Mouse (Mus musculus): ENCODE results near the gene Slc25a18. TPM values are rescaled to one million over a fixed set of nuclear protein-coding genes. Genes with fewer than 3 reads are reported as not detected.
A peak's percentile ranks its signal among the peaks of the same experiment; 100 is the strongest.

Gene Slc25a18
- total RNA-seq (2021), result 10 to 100 TPM; 17.8 to 19.8 TPM

DNA sequence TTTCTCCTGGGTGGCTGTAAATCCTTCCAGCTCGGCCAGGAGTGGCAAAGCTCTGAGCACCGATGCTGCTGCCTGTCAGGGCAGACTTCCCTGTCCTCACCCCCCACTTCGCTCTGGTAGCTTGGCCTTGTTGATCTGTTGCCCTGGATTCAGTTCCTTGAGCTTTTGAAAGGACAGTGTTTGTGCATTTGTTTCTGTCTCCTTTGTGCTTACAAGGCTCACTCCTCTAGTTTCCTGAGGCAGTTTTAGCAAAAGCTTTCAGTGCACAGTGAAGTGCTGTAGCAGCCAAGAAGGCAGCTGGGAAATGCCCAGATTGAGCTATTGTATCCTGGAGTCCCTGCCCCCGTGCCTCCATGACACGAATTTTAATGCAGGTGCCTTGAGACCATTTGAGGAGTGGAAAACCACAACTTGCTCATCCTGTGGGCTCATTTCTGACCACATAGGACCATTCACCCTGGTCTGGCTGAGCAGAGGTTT lies at the start of gene Slc25a18:
Gene Slc25a18 (plus strand): TSS at position 430 of the 480 bp plus-strand sequence.
- peak; percentile 45 for DNase-seq
- intact Hi-C loops (cut with DNase I), result no loop called here

- intact Hi-C loops (cut with DNase I), result no loop called here
- DNase-seq, result no peak
Measured at GRCm38 (mm10) chr6:120725986-120726385, 47.4 kb upstream of the Slc25a18 start.

GRCm38 (mm10) chr6:120736011-120736410 lies 37.4 kb upstream of the Slc25a18 start:
- no peak for DNase-seq
- intact Hi-C loops (cut with DNase I), result loop anchor here (2.0 kb wide), 1 partner anchor 197 kb away; no protein-coding TSS in a partner anchor

DNA sequence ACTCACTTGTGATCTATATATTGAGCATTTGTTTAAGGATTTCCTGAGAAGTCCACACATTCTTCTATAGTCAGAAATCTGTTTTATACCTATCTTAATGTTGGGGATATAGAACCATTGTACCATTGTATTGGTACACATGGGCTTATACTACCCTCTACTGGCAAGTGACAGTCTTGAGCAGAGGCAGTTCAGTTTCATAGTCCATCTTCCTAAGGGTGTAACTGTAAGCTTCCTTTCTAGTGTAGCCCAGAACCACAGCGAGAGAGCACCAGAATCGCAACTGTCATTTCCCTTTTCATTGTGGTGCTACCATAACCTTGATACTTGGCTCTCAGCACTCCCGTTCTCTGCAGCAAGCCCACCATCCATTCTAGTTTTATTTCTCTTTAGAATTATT lies 36.8 kb upstream of the Slc25a18 start:
- intact Hi-C loops (cut with DNase I), result loop anchor here (2.0 kb wide), 1 partner anchor 198 kb away; no protein-coding TSS in a partner anchor

GRCm38 (mm10) chr6:120743130-120743529 lies 30.2 kb upstream of the Slc25a18 start:
- intact Hi-C loops (cut with DNase I), result no loop called here
- no peak for DNase-seq

More for the DNA sequence above, 36.8 kb upstream of the Slc25a18 start:
- DNase-seq, result peak; percentile 10

DNA sequence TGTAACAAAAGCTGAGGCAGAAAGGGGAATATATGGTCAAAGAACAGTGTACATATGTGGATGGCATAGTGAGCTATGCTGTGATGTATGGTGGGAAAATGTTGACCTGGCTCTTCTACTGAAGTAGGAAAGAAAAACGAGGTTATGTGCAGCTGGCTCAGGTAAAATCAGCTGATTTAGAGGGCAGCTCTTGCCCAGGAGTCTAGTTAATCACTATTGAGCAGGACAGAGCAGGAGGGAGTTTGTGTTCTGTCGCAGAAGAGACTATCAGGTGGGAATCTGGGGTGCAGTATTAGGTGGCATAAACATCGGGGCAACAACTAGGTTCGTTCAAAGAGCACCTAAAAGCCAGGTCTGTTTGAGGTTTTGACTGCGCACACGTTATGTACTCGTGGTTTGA lies 29.1 kb upstream of the Slc25a18 start:
- no peak for DNase-seq
- intact Hi-C loops (cut with DNase I), result no loop called here

DNA sequence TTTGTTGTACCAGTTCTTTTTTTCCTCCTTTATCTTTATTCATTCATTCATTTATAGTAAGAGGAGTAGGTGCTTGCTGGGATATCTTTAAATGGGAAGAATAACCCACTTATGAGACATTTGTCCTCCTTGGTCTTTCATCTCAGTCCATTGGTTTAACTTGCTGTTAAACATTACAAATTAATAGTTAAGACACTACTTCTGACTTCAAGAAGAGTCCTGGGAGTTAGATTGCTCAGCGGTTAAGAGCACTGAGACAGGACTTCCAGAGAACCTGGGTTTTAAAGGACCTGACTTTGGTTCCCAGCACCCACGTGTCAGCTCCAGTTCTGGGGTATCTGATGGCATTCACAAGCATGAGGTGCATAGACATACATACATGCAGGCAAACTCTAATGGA lies 27.0 kb upstream of the Slc25a18 start:
- intact Hi-C loops (cut with DNase I), result no loop called here
- no peak for DNase-seq

GRCm38 (mm10) chr6:120761151-120761550 lies 12.2 kb upstream of the Slc25a18 start:
- intact Hi-C loops (cut with DNase I), result no loop called here

GRCm38 (mm10) chr6:120769972-120770371 lies 3.4 kb upstream of the Slc25a18 start:
- intact Hi-C loops (cut with DNase I), result no loop called here

More at GRCm38 (mm10) chr6:120761151-120761550, 12.2 kb upstream of the Slc25a18 start:
- DNase-seq, result no peak

DNA sequence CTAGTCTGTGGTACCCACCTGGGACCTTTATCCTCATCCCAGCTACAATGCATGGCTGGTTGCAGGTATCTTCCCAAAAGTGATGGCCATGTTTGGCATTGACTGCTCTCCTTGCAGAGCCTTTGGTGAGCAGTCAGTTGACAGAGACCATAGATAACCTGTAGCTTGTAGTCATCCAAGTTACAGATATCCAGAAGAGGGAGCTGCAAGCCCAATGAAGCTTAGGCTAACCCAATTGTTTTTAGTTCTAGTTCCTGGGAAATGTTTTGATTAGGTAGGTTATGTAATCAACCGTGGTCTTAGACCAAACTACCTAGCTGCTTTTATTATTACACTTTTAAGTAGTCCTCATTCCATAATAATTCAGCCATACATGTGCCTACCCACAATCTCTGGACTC lies 2.0 kb upstream of the Slc25a18 start:
- DNase-seq, result no peak
- intact Hi-C loops (cut with DNase I), result no loop called here

More at GRCm38 (mm10) chr6:120769972-120770371, 3.4 kb upstream of the Slc25a18 start:
- DNase-seq, result no peak

DNA sequence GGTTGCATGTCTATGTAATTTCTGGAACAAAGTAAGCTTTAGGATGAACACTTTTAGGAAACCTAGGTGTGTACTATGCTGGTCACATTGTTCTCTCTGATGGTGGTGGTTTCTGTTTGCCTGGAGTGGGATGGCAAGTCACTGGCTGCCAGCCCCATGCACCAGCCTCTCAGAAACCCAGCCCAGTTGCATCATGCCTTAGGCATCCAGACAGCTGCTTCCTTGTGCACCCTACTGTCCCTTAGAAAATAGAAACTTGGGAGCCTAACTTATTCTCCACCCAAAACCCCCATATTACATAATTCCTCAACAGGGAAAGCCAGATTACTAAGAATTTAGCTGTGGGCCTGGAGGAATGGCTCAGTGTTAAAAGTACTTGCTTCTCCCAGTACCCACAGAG lies 1.4 kb upstream of the Slc25a18 start:
- intact Hi-C loops (cut with DNase I), result no loop called here
- no peak for DNase-seq

DNA sequence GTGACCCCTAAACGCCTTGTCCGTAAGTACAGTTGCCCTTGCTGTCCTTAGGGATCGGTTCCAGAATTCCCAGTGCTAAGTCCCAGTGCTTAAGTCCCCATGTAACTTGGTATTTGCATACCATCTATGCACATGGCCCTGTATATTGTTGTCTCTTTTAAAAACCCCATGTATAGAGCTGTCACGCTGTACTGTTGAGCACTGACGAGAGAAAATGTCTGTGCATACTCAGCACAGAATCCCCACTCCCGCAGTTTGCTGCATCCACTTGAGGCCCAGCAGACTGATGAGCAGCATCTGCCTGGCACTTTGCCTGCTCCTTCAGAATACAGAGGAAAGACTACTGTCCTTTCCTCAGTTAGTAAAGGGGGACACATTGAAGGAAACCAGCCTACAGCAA lies 385 bp downstream of the Slc25a18 start:
- intact Hi-C loops (cut with DNase I), result no loop called here
- DNase-seq, result peak; percentile 21

DNA sequence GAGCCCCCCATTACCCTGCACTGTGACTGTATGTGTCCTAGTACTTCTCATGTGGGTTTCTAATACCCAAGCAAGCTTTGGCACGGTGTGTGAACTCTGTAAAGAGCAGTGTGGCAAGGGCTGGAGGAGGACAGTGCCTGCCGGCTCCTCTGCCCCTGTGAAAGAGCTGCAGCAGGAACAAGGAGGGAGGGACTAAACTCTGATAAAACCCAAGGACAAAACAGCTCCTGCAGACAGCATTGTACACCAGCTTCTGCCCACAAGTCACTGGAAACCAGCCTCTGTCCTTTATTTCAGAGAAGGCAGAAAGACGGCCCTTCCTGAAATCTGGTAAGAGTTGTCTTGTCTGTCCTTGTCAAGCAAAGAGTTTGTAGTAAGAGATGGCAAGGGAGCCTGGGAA lies 2.9 kb downstream of the Slc25a18 start:
- intact Hi-C loops (cut with DNase I), result no loop called here
- no peak for DNase-seq

- no peak for DNase-seq
- intact Hi-C loops (cut with DNase I), result no loop called here
Measured at GRCm38 (mm10) chr6:120777533-120777932, 4.2 kb downstream of the Slc25a18 start.

DNA sequence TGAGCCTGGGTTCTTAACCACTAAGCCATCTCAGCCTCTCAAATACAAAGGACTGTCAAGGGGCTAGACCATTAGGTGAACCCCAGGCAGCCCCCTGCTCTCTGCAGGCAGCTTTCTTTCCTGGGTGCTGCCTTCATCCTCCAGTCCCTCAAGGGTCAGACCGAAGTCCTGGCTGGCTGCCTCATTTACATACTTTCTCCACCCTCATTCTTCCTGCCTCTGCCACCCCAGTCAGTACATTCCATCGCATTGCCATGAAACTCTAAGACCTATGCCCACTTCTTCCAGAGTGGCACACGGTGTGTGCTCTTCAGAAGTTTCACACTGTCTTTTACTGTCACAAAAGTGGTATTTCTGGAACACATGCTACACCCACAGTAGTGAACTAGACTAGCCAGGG lies 4.8 kb downstream of the Slc25a18 start:
- no peak for DNase-seq
- intact Hi-C loops (cut with DNase I), result no loop called here

DNA sequence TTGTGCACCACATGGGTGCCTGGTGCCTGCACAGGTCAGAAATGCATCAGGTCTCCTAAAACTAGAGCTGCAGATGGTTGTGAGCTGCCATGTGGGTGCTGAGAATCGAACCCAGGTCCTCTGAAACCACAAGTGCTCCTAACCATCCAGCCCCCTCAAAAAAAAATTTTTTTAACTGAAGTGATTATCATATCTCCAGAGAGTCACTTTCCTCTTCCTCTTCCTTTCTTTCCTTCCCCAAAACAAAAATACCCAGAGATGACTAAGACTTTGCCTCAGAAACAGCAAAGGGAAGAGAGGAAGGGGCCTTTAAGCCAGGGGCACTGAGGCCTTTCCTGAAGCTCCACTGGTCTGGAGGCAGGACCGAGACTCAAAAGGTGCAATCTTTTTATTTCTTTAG lies 9.6 kb downstream of the Slc25a18 start:
- intact Hi-C loops (cut with DNase I), result no loop called here
- no peak for DNase-seq

- intact Hi-C loops (cut with DNase I), result no loop called here
- no peak for DNase-seq
Measured at GRCm38 (mm10) chr6:120784351-120784750, 11.0 kb downstream of the Slc25a18 start.

GRCm38 (mm10) chr6:120788068-120788607 lies 14.8 kb downstream of the Slc25a18 start:
- no peak for DNase-seq
- intact Hi-C loops (cut with DNase I), result no loop called here

- no peak for DNase-seq
- intact Hi-C loops (cut with DNase I), result no loop called here
Measured at GRCm38 (mm10) chr6:120788904-120789303, 15.5 kb downstream of the Slc25a18 start.

DNA sequence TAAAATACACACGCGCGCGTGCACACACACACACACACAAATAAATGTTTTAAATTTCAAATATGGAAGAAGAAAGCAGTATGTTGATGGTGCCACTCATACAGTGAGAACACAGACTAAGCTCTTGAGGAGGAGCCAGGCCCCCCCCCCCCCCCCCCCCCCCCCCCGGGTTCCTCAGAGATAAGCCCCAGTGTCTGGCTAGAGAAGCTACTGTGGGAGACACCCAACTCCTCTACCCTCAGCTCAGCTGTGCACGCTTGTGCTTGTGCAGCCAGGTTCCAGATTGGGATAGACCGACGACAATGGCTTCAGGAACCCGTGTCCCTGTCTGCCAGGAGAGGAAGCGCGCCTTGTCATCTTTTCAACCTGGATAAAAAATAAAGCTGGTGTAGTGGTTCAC lies 16.8 kb downstream of the Slc25a18 start:
- intact Hi-C loops (cut with DNase I), result no loop called here
- DNase-seq, result no peak

- intact Hi-C loops (cut with DNase I), result no loop called here
- DNase-seq, result no peak
Measured at GRCm38 (mm10) chr6:120790717-120791116, 17.3 kb downstream of the Slc25a18 start.

GRCm38 (mm10) chr6:120792947-120793346 lies 19.6 kb downstream of the Slc25a18 start:
- no peak for DNase-seq
- intact Hi-C loops (cut with DNase I), result no loop called here

Measured in left cerebral cortex, postnatal 4 days (tissue).